ENCODE assay signal across 8 mouse cellular contexts in the genomic region with DNA sequence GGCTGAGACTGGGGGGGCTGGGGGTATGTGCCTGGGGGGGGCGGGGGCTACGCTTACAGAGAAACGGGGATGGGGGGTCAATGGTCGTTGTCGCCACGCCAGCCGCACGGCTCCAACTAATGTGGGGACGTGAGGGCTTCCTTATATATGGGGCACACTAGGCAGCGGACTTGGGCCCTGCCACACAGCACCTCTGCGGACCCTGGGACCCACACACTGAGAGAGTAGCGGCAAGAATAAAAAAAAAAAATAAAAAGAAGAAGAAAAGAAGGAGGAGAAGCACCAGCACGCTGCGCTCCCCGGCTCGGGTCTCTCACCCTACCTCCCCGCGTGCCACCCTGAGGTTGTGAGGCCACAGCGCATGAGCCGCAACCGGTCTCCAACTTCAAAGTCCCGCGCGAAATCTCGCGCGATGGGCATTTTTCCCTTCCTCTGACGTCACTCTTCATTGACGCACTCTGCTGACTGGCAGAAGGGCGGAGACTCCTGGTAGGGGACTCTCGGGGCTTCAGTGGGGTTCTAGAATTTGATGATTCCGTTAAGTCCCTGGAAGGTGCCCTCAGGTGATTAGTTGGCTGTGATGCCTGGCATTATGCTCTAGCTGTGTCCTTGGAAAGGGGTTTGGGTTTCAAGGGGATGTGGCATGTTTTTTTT. TPM values are rescaled to one million over a fixed set of nuclear protein-coding genes. Genes with fewer than 3 reads are reported as not detected.
DNase-seq lines count a peak whose midpoint lies in the region; ATAC-seq lines count a peak whose summit lies in the region.

No protein-coding gene starts in this region.

- H3K9me3 ChIP-seq in hindbrain, embryonic 13.5 days = no peaks in the 10 kb centered on the region

- WGBS in hindbrain, embryonic 13.5 days = 17% methylated on average over 31 of the region's 32 CpGs

- peak; percentile 95 for DNase-seq in NIH3T3 (ENCODE audit: low read depth)
- peak; percentile 93 to 95 for DNase-seq in cerebellum, postnatal 10 days
- DNase-seq in frontal cortex, postnatal 10 days (ENCODE audit: low spot score in 2 of 2) = peak; percentile 88 to 91
- DNase-seq in layer of hippocampus, postnatal 25 days (ENCODE audit: extremely low spot score in 1 of 2, low spot score in 1 of 2) = peak; percentile 72 to 81
- DNase-seq in lung, postnatal 25 days (ENCODE audit: low spot score) = peak; percentile 94
- peak; percentile 93 for DNase-seq in retina, embryonic 14.5 days (ENCODE audit: low spot score)
- DNase-seq in thymus, postnatal 4 days = peak; percentile 91

- peaks cover 14% of the 10 kb centered on the region; the same call in 1 of the 2 replicates for H3K4me1 ChIP-seq in hindbrain, embryonic 13.5 days (replicated peaks)

- no peaks in the 10 kb centered on the region for H3K27me3 ChIP-seq in hindbrain, embryonic 13.5 days

- H3K36me3 ChIP-seq in hindbrain, embryonic 13.5 days = no peaks in the 10 kb centered on the region

- peak overlapping the region; percentile 55 for H3K4me2 ChIP-seq in hindbrain, embryonic 13.5 days

- peak; percentile 91 for ATAC-seq in hindbrain, embryonic 13.5 days (ENCODE audit: low FRiP score)

- peak overlapping the region; percentile 90 for H3K27ac ChIP-seq in hindbrain, embryonic 13.5 days

- H3K9ac ChIP-seq in hindbrain, embryonic 13.5 days = peak overlapping the region; percentile 78

- H3K4me3 ChIP-seq in hindbrain, embryonic 13.5 days = peak overlapping the region; percentile 57

RNA-seq across cellular contexts. Expression of a gene that starts 0.5 kb away (rescaled TPM):
- 14.4 and 14.6 TPM in 2 replicates for polyA plus RNA-seq in hindbrain, embryonic 13.5 days (2015; fragmentation: Nextera tagmentation; extraction: Ambion mirVana)
- total RNA-seq in layer of hippocampus, postnatal 25 days (2021) = 10 to 100 TPM; 31.8 to 32.4 TPM

RNA-seq across cellular contexts. Expression of a gene that starts 29.3 kb away (rescaled TPM):
- 23.4 and 24.7 TPM in 2 replicates for polyA plus RNA-seq in hindbrain, embryonic 13.5 days (2015; fragmentation: Nextera tagmentation; extraction: Ambion mirVana)
- total RNA-seq in layer of hippocampus, postnatal 25 days (2021) = 10 to 100 TPM; 37.0 to 39.3 TPM

RNA-seq across cellular contexts. Expression of a gene that starts 29.5 kb away (rescaled TPM):
- 120 and 122 TPM in 2 replicates for polyA plus RNA-seq in hindbrain, embryonic 13.5 days (2015; fragmentation: Nextera tagmentation; extraction: Ambion mirVana)
- total RNA-seq in layer of hippocampus, postnatal 25 days (2021) = 10 to 100 TPM; 55.8 to 61.8 TPM

Comparison
In these comparisons a context has a peak if more than half of its experiments do, and no peak if none do; other contexts are left out.
1. Peak in every context shown above with its lines: DNase-seq, ATAC-seq, H3K4me3 ChIP-seq and H3K27ac ChIP-seq.